Mouse (Mus musculus): ENCODE results near the gene Astl. TPM values are rescaled to one million over a fixed set of nuclear protein-coding genes. Genes with fewer than 3 reads are reported as not detected.
"Not testable (repeated sequence)": the region's sequence is repeated elsewhere in the genome, so short reads cannot be mapped to it uniquely, and the experiment has no call there.

Astl gene
- total RNA-seq (2021) = not detected in 2 replicates
- long read RNA-seq, experiment 1 = 0 reads
- long read RNA-seq, experiment 2 = 0 reads

- no peak for DNase-seq
Observed at GRCm38 (mm10) chr2:127338416-127338815, at the start of gene Astl. Gene Astl, plus strand, starts transcription at chr2:127338639.

GRCm38 (mm10) chr2:127292250-127292649, 46.2 kb upstream of the Astl start:
- DNase-seq = no peak

GRCm38 (mm10) chr2:127297001-127297805, 41.2 kb upstream of the Astl start:
- DNase-seq = no peak

GRCm38 (mm10) chr2:127298056-127298455, 40.4 kb upstream of the Astl start:
- no peak for DNase-seq

GRCm38 (mm10) chr2:127300701-127301100, 37.7 kb upstream of the Astl start:
- peak; percentile 22 for DNase-seq

GRCm38 (mm10) chr2:127301883-127302282, 36.6 kb upstream of the Astl start:
- no peak for DNase-seq

GRCm38 (mm10) chr2:127304192-127304591, 34.2 kb upstream of the Astl start:
- DNase-seq = not testable (repeated sequence)

- DNase-seq = no peak
Observed at GRCm38 (mm10) chr2:127304609-127305210, 33.7 kb upstream of the Astl start.

- no peak for DNase-seq
Observed at GRCm38 (mm10) chr2:127306123-127306522, 32.3 kb upstream of the Astl start.

- DNase-seq = no peak
Observed at GRCm38 (mm10) chr2:127307179-127307578, 31.3 kb upstream of the Astl start.

- DNase-seq = no peak
Observed at GRCm38 (mm10) chr2:127308660-127309059, 29.8 kb upstream of the Astl start.

- DNase-seq = no peak
Observed at GRCm38 (mm10) chr2:127310246-127310645, 28.2 kb upstream of the Astl start.

- no peak for DNase-seq
Observed at GRCm38 (mm10) chr2:127310685-127311084, 27.8 kb upstream of the Astl start.

- DNase-seq = no peak
Observed at GRCm38 (mm10) chr2:127311193-127311592, 27.2 kb upstream of the Astl start.

GRCm38 (mm10) chr2:127312801-127313200, 25.6 kb upstream of the Astl start:
- no peak for DNase-seq

- DNase-seq = no peak
Observed at GRCm38 (mm10) chr2:127313878-127314277, 24.6 kb upstream of the Astl start.

GRCm38 (mm10) chr2:127314467-127315154, 23.8 kb upstream of the Astl start:
- no peak for DNase-seq

GRCm38 (mm10) chr2:127315155-127315470, 23.3 kb upstream of the Astl start:
- no peak for DNase-seq

GRCm38 (mm10) chr2:127316431-127316830, 22.0 kb upstream of the Astl start:
- DNase-seq = no peak

- no peak for DNase-seq
Observed at GRCm38 (mm10) chr2:127318136-127318535, 20.3 kb upstream of the Astl start.

GRCm38 (mm10) chr2:127319071-127319470, 19.4 kb upstream of the Astl start:
- DNase-seq = no peak

GRCm38 (mm10) chr2:127322671-127323285, 15.7 kb upstream of the Astl start:
- DNase-seq = no peak

GRCm38 (mm10) chr2:127323667-127324066, 14.8 kb upstream of the Astl start:
- no peak for DNase-seq
